Mouse (Mus musculus) limb, embryonic 12.5 days (tissue): ENCODE data around the gene H2-Eb2. TPM values are rescaled to one million over a fixed set of nuclear protein-coding genes. Genes with fewer than 3 reads are reported as not detected.

Experiments used
- ATAC-seq: fragments of 200-750 bp; cut with Nextera tagmentation; 2 replicates; pipeline ENCODE4 v1.8.0; 2017; ENCODE audit warnings: low read depth, moderate TSS enrichment; ENCODE audit not compliant: insufficient number of reproducible peaks, insufficient read depth, low FRiP score, low TSS enrichment
- H3K27ac ChIP-seq: fragments of 300-500 bp; sonication (generic); 2 replicates; pipeline ENCODE4 v1.5.1; 2016; ENCODE audit warnings: mild to moderate bottlenecking, moderate library complexity
- H3K27me3 ChIP-seq: fragments of 300-500 bp; sonication (generic); 2 replicates; pipeline ENCODE4 v1.6.1; 2016; ENCODE audit warnings: mild to moderate bottlenecking, moderate library complexity
- H3K36me3 ChIP-seq: fragments of 300-500 bp; sonication (generic); 2 replicates; pipeline ENCODE4 v1.6.1; 2016; ENCODE audit warnings: mild to moderate bottlenecking, moderate library complexity
- H3K4me1 ChIP-seq: fragments of 300-500 bp; sonication (generic); replicated peaks from 2 replicates; pipeline ENCODE4 v1.6.1; 2016
- H3K4me2 ChIP-seq: fragments of 300-500 bp; sonication (generic); 2 replicates; pipeline ENCODE4 v1.6.1; 2016; ENCODE audit warnings: mild to moderate bottlenecking, moderate library complexity
- H3K4me3 ChIP-seq: fragments of 300-500 bp; sonication (generic); replicated peaks from 2 replicates; pipeline ENCODE4 v1.5.1; 2016; ENCODE audit warnings: mild to moderate bottlenecking
- H3K9ac ChIP-seq: fragments of 300-500 bp; sonication (generic); replicated peaks from 2 replicates; pipeline ENCODE4 v1.6.1; 2016; ENCODE audit warnings: mild to moderate bottlenecking, moderate library complexity
- H3K9me3 ChIP-seq: fragments of 300-500 bp; sonication (generic); 2 replicates; pipeline ENCODE4 v1.6.1; 2016; ENCODE audit warnings: mild to moderate bottlenecking, moderate library complexity
- WGBS: fragments of 180-500 bp; shearing (Covaris S2); methylation state at CpG from one replicate; pipeline ENCODE4 v1.1.7; 2016; 5-methylcytosine and 5-hydroxymethylcytosine counted together
- polyA plus RNA-seq: library from polyadenylated mRNA; unstranded; fragments of >200 nt; fragmentation: Nextera tagmentation; extraction: Ambion mirVana; gene quantifications from 2 replicates; pipeline ENCODE4 v1.2.1, GENCODE M21; 2016

Gene H2-Eb2
- polyA plus RNA-seq = 0.12 and 0.18 TPM in 2 replicates

GRCm38 (mm10) chr17:34325436-34325835, at the start of gene H2-Eb2:
H2-Eb2 (plus strand) TSS chr17:34325665.
- ATAC-seq = no peak
- Histone ChIP-seq H3K9me3 (no peaks in the 10 kb centered on the region), H3K36me3 (no peaks in the 10 kb centered on the region), H3K27ac (no peak within 1 kb of the TSS), H3K4me1 (no peaks in the 10 kb centered on the region), H3K27me3 (no peaks in the 10 kb centered on the region), H3K4me3 (no peak within 1 kb of the TSS), H3K4me2 (no peak within 1 kb of the TSS), H3K9ac (no peak within 1 kb of the TSS)
- WGBS = 46% methylated on average over 4 of the region's 4 CpGs

- peak; percentile 71 for ATAC-seq
- Histone ChIP-seq H3K4me1 (no peaks in the 10 kb centered on the region), H3K36me3 (no peaks in the 10 kb centered on the region), H3K9ac (no peak overlapping the region), H3K9me3 (no peaks in the 10 kb centered on the region), H3K27ac (no peak overlapping the region), H3K27me3 (peaks cover 8% of the 10 kb centered on the region), H3K4me2 (no peak overlapping the region), H3K4me3 (no peak overlapping the region)
- 80% methylated on average over 1 of the region's 1 CpGs for WGBS
These were observed 44.9 kb upstream of the H2-Eb2 start for GRCm38 (mm10) chr17:34280499-34281038.

- no peak for ATAC-seq
- 74% methylated on average over 1 of the region's 1 CpGs for WGBS
- H3K4me3 ChIP-seq = no peak overlapping the region
These were observed 43.6 kb upstream of the H2-Eb2 start for GRCm38 (mm10) chr17:34281836-34282235.

GRCm38 (mm10) chr17:34285371-34285770, 40.1 kb upstream of the H2-Eb2 start:
- H3K36me3 ChIP-seq = no peaks in the 10 kb centered on the region
- ATAC-seq = no peak
- no peaks in the 10 kb centered on the region for H3K4me1 ChIP-seq
- no peak overlapping the region for H3K4me2 ChIP-seq
- peaks cover 11% of the 10 kb centered on the region for H3K27me3 ChIP-seq
- H3K27ac ChIP-seq = no peak overlapping the region
- H3K9me3 ChIP-seq = no peaks in the 10 kb centered on the region
- 80% methylated on average over 4 of the region's 4 CpGs for WGBS
- no peak overlapping the region for H3K9ac ChIP-seq
- H3K4me3 ChIP-seq = no peak overlapping the region

More at GRCm38 (mm10) chr17:34281836-34282235, 43.6 kb upstream of the H2-Eb2 start:
- Histone ChIP-seq H3K9ac (no peak overlapping the region), H3K4me2 (no peak overlapping the region), H3K27me3 (peaks cover 11% of the 10 kb centered on the region), H3K27ac (no peak overlapping the region), H3K4me1 (no peaks in the 10 kb centered on the region), H3K36me3 (no peaks in the 10 kb centered on the region), H3K9me3 (no peaks in the 10 kb centered on the region)

DNA sequence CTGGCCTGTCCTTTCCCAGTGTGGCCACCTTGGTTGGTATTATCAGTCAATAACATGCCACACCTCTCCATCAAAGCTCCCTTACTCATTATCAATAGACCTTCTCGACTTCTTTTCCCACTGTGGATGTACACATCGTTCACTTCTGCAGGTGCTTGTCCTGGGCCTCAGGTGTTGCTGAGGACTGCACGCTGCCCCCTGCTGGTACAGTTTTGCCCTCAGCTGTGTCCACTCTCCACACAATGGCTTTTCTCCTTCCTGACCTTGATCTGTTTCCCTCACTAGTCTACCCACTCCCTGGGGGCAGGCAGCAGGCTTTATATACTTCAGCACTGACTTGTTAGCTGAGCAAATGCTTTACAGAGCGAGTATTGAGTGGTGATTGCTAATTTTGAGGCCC, 39.6 kb upstream of the H2-Eb2 start:
- ATAC-seq = no peak
- WGBS = 53% methylated on average over 4 of the region's 4 CpGs
- H3K4me1 ChIP-seq = no peaks in the 10 kb centered on the region

GRCm38 (mm10) chr17:34286501-34286900, 39.0 kb upstream of the H2-Eb2 start:
- Histone ChIP-seq H3K36me3 (no peaks in the 10 kb centered on the region), H3K4me3 (no peak overlapping the region), H3K4me2 (no peak overlapping the region), H3K27me3 (peaks cover 7% of the 10 kb centered on the region), H3K27ac (no peak overlapping the region), H3K4me1 (no peaks in the 10 kb centered on the region), H3K9ac (no peak overlapping the region), H3K9me3 (no peaks in the 10 kb centered on the region)
- ATAC-seq = no peak
- WGBS = 79% methylated on average over 5 of the region's 5 CpGs

More for the DNA sequence above, 39.6 kb upstream of the H2-Eb2 start:
- Histone ChIP-seq H3K4me3 (no peak overlapping the region), H3K27me3 (peaks cover 8% of the 10 kb centered on the region), H3K9me3 (no peaks in the 10 kb centered on the region), H3K36me3 (no peaks in the 10 kb centered on the region), H3K9ac (no peak overlapping the region), H3K4me2 (no peak overlapping the region), H3K27ac (no peak overlapping the region)

DNA sequence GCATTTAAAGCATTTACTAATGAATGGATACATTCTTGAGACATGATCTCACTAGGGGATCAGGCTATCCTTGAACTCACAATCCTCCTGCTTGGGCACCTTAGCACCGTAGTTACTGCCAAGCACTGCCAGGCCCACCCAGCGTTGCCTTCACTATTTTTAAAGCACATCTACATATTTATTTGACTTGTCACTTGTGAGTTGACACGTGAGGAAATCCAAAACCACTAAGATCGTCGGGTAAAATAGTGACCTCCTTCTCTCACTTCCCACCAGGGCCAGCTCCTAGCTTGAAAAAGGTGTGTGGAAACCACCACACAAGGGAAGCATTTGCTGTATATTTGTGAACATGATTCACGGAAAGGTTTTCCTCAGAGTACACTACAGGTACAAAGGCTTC, 38.5 kb upstream of the H2-Eb2 start:
- no peak overlapping the region for H3K9ac ChIP-seq
- no peak overlapping the region for H3K4me2 ChIP-seq
- peaks cover 7% of the 10 kb centered on the region for H3K27me3 ChIP-seq
- ATAC-seq = no peak
- H3K4me1 ChIP-seq = no peaks in the 10 kb centered on the region
- H3K9me3 ChIP-seq = no peaks in the 10 kb centered on the region
- H3K27ac ChIP-seq = no peak overlapping the region
- no peak overlapping the region for H3K4me3 ChIP-seq
- no peaks in the 10 kb centered on the region for H3K36me3 ChIP-seq
- 66% methylated on average over 6 of the region's 6 CpGs for WGBS

- Histone ChIP-seq H3K27me3 (peaks cover 3% of the 10 kb centered on the region; the same call in 1 of the 2 replicates), H3K9ac (no peak within 1 kb of the TSS), H3K36me3 (no peaks in the 10 kb centered on the region), H3K4me1 (no peaks in the 10 kb centered on the region), H3K9me3 (no peaks in the 10 kb centered on the region), H3K4me3 (no peak within 1 kb of the TSS), H3K4me2 (no peak within 1 kb of the TSS), H3K27ac (no peak within 1 kb of the TSS)
- no peak for ATAC-seq
- 19% methylated on average over 8 of the region's 8 CpGs for WGBS
These were observed 37.8 kb upstream of the H2-Eb2 start, which contains the start of gene H2-Aa for GRCm38 (mm10) chr17:34287648-34288047. H2-Aa (minus strand) TSS chr17:34287823.

DNA sequence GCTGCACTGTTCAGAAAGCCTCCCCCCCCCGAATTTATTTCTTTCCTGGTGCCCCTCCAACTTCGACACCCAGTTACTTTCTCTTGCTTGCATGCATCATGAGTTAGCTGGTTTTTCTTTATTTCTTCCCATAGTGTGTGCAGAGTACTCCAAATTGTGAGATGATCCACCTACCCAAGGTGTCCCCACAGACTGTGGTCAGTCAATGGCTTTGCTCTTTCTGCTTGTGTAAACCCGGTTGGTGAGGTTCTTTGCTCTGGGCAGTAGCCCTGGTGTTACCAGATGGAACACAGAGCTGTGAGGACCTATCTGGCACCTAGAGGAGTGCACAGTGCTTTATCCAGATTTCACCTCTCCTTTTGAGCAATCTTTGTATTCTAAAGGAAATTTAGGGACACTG, 37.3 kb upstream of the H2-Eb2 start:
- H3K4me1 ChIP-seq = no peaks in the 10 kb centered on the region
- WGBS = 70% methylated on average over 3 of the region's 3 CpGs
- H3K27ac ChIP-seq = no peak overlapping the region
- no peak overlapping the region for H3K4me3 ChIP-seq
- H3K27me3 ChIP-seq = peaks cover 3% of the 10 kb centered on the region; the same call in 1 of the 2 replicates
- no peak overlapping the region for H3K4me2 ChIP-seq
- no peak for ATAC-seq
- no peaks in the 10 kb centered on the region for H3K9me3 ChIP-seq
- H3K36me3 ChIP-seq = no peaks in the 10 kb centered on the region
- H3K9ac ChIP-seq = no peak overlapping the region

- Histone ChIP-seq H3K4me3 (no peak overlapping the region), H3K27ac (no peak overlapping the region), H3K27me3 (peaks cover 1% of the 10 kb centered on the region; the same call in 1 of the 2 replicates), H3K9ac (no peak overlapping the region), H3K36me3 (no peaks in the 10 kb centered on the region), H3K4me1 (no peaks in the 10 kb centered on the region), H3K9me3 (no peaks in the 10 kb centered on the region), H3K4me2 (no peak overlapping the region)
- whole genome bisulfite sequencing = 18% methylated on average over 8 of the region's 8 CpGs
- ATAC-seq = peak; percentile 87; the same call in 1 of the 2 replicates
These were observed 33.9 kb upstream of the H2-Eb2 start for GRCm38 (mm10) chr17:34291609-34292008.

- Histone ChIP-seq H3K36me3 (no peaks in the 10 kb centered on the region), H3K27ac (no peak overlapping the region), H3K27me3 (peaks cover 4% of the 10 kb centered on the region; the same call in 1 of the 2 replicates), H3K4me1 (no peaks in the 10 kb centered on the region), H3K9ac (no peak overlapping the region), H3K4me2 (no peak overlapping the region), H3K9me3 (no peaks in the 10 kb centered on the region), H3K4me3 (no peak overlapping the region)
- ATAC-seq = no peak
- WGBS = 84% methylated on average over 4 of the region's 4 CpGs
These were observed 32.9 kb upstream of the H2-Eb2 start for GRCm38 (mm10) chr17:34292570-34292969.

DNA sequence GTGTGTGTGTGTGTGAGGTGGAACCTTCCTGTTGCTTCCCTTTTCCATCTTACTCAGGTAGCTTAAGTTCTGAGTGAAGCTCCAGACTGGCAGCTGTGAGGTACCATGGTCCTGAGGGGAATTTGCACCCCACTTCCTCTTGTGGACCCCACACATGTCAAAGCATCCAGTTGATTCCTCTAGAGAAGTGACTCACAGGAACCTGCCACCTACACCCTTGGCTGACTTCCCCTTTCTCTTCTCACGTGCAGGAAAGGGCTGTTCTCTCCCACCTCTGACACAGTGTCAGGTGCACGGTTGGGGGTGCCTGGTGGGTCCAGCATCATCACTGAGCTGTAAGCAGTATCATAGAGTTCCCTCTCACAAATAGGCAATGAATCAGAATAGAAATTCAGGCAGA, 31.9 kb upstream of the H2-Eb2 start:
- ATAC-seq = no peak

More for the DNA sequence above, 31.9 kb upstream of the H2-Eb2 start:
- Histone ChIP-seq H3K9me3 (no peaks in the 10 kb centered on the region), H3K36me3 (no peaks in the 10 kb centered on the region), H3K27me3 (peaks cover 4% of the 10 kb centered on the region; the same call in 1 of the 2 replicates), H3K9ac (no peak overlapping the region), H3K4me2 (no peak overlapping the region), H3K27ac (no peak overlapping the region), H3K4me3 (no peak overlapping the region), H3K4me1 (no peaks in the 10 kb centered on the region)
- 53% methylated on average over 2 of the region's 2 CpGs for WGBS
